Comparison of ENCODE assay signal across 8 mouse cellular contexts in the genomic region with DNA sequence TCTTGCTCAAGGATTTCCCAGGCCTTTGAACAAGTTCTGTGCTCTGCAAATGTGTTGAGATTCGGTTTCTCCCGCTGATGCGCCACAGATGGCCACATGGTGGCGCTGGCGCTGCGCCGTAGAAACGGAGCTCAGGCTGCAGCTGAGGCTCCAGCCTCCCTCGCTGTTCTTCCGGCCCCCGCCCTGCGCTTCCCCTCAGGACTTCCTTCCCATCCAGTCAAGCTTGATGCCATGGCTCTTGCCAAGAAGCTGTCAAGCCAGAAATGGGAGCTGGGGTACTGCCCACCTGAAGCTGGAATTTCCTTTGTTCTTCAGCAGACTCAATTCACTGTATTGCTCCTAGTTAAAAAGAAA.
A peak's percentile ranks its signal among the peaks of the same experiment; 100 is the strongest.
DNase-seq lines count a peak whose midpoint lies in the region; ATAC-seq and TF ChIP-seq lines count a peak whose summit lies in the region.

No protein-coding gene starts in this region.

- H3K79me2 ChIP-seq in liver, adult 2 months (ENCODE audit: control insufficient read depth, insufficient read depth, low read length) = no peaks in the 10 kb centered on the region

- H3K9ac ChIP-seq in heart, embryonic 13.5 days = no peak overlapping the region
- H3K9ac ChIP-seq in kidney, postnatal 0 days (ENCODE audit: low read depth, low read length) = no peak overlapping the region
- no peak overlapping the region for H3K9ac ChIP-seq in liver, adult 2 months (ENCODE audit: low read depth, low read length)
- H3K9ac ChIP-seq in neural tube, embryonic 11.5 days (ENCODE audit: low read length) = no peak overlapping the region

- no peaks in the 10 kb centered on the region for H3K36me3 ChIP-seq in heart, embryonic 13.5 days
- H3K36me3 ChIP-seq in kidney, postnatal 0 days (ENCODE audit: insufficient read depth, low read length) = no peaks in the 10 kb centered on the region
- no peaks in the 10 kb centered on the region for H3K36me3 ChIP-seq in liver, adult 2 months (ENCODE audit: control insufficient read depth, insufficient read depth, low read length)
- no peaks in the 10 kb centered on the region for H3K36me3 ChIP-seq in neural tube, embryonic 11.5 days (ENCODE audit: control insufficient read depth, insufficient read depth, low read length)
- no peaks in the 10 kb centered on the region for H3K36me3 ChIP-seq in testis, adult 2 months (ENCODE audit: control insufficient read depth, insufficient read depth, low read length)

- H3K27ac ChIP-seq in heart, embryonic 13.5 days (replicated peaks) = no peak overlapping the region
- peak overlapping the region; percentile 47; the same call in 1 of the 2 replicates for H3K27ac ChIP-seq in kidney, postnatal 0 days
- H3K27ac ChIP-seq in liver, adult 2 months (replicated peaks; ENCODE audit: insufficient read depth, low read depth, low read length) = no peak overlapping the region
- H3K27ac ChIP-seq in neural tube, embryonic 11.5 days (ENCODE audit: low read depth, low read length) = no peak overlapping the region
- no peak overlapping the region for H3K27ac ChIP-seq in testis, adult 2 months (ENCODE audit: control insufficient read depth, insufficient read depth, low read depth, low read length)

- H3K27me3 ChIP-seq in heart, embryonic 13.5 days (replicated peaks) = no peaks in the 10 kb centered on the region
- no peaks in the 10 kb centered on the region for H3K27me3 ChIP-seq in kidney, postnatal 0 days (ENCODE audit: insufficient read depth, low read length)
- H3K27me3 ChIP-seq in liver, adult 2 months (ENCODE audit: control insufficient read depth, insufficient read depth, low read length) = no peaks in the 10 kb centered on the region
- H3K27me3 ChIP-seq in neural tube, embryonic 11.5 days (ENCODE audit: control insufficient read depth, insufficient read depth, low read length) = no peaks in the 10 kb centered on the region
- no peaks in the 10 kb centered on the region for H3K27me3 ChIP-seq in testis, adult 2 months (ENCODE audit: control insufficient read depth, insufficient read depth, low read length)

- ATAC-seq in heart, embryonic 13.5 days (ENCODE audit: extremely low read depth, insufficient number of reproducible peaks, low FRiP score, low TSS enrichment) = peak; percentile 31
- peak; percentile 93 for ATAC-seq in kidney, postnatal 0 days (replicated peaks; ENCODE audit: low FRiP score, low read depth)
- peak; percentile 90 for ATAC-seq in neural tube, embryonic 11.5 days (ENCODE audit: insufficient read depth, low FRiP score, low TSS enrichment)

- peak; percentile 81 for DNase-seq in 3134 (ENCODE audit: extremely low read depth, insufficient read length, low spot score)
- DNase-seq in brain, embryonic 14.5 days (ENCODE audit: low read depth) = peak; percentile 97
- DNase-seq in fibroblast of lung, adult 2 months (ENCODE audit: low read depth) = peak; percentile 44
- peak; percentile 94 for DNase-seq in kidney, postnatal 0 days (ENCODE audit: low spot score)
- DNase-seq in liver, adult 2 months (ENCODE audit: extremely low read depth, low read depth, low spot score) = peak; percentile 31
- peak; percentile 90 for DNase-seq in neural tube, embryonic 11.5 days (ENCODE audit: low spot score)

- H3K4me2 ChIP-seq in heart, embryonic 13.5 days = peak overlapping the region; percentile 40
- no peak overlapping the region for H3K4me2 ChIP-seq in kidney, postnatal 0 days (ENCODE audit: low read length)
- no peak overlapping the region for H3K4me2 ChIP-seq in neural tube, embryonic 11.5 days (ENCODE audit: low read depth)

- H3K4me1 ChIP-seq in heart, embryonic 13.5 days = no peaks in the 10 kb centered on the region
- 0 out of 2 replicates have a peak, but pooled peaks cover 3% of the 10 kb centered on the region for H3K4me1 ChIP-seq in kidney, postnatal 0 days (replicated peaks; ENCODE audit: insufficient read depth, low read length)
- peaks cover 2% of the 10 kb centered on the region; the same call in 1 of the 2 replicates for H3K4me1 ChIP-seq in liver, adult 2 months (ENCODE audit: control insufficient read depth, insufficient read depth, low read length)
- no peaks in the 10 kb centered on the region for H3K4me1 ChIP-seq in neural tube, embryonic 11.5 days (ENCODE audit: control insufficient read depth, insufficient read depth, low read length)
- no peaks in the 10 kb centered on the region for H3K4me1 ChIP-seq in testis, adult 2 months (ENCODE audit: control insufficient read depth, insufficient read depth, low read length)

- peak; percentile 99 for TF ChIP-seq CTCF in brain, embryonic 14.5 days (IDR thresholded peaks at IDR 0.05; ENCODE audit: borderline replicate concordance, extremely low read depth, insufficient read depth, insufficient read length)
- TF ChIP-seq CTCF in kidney, postnatal 0 days (IDR thresholded peaks at IDR 0.05; ENCODE audit: low read depth) = peak; percentile 99
- peak; percentile 99 for TF ChIP-seq CTCF in liver, adult 2 months (IDR thresholded peaks at IDR 0.05; ENCODE audit: low read depth, low read length)
- peak; percentile 99 for TF ChIP-seq CTCF in testis, adult 2 months (IDR thresholded peaks at IDR 0.05; ENCODE audit: control insufficient read depth, insufficient read depth, insufficient replicate concordance, low read depth, low read length)

- no peak for TF ChIP-seq POLR2A in brain, embryonic 14.5 days (IDR thresholded peaks at IDR 0.05; ENCODE audit: borderline replicate concordance, extremely low read depth, insufficient read depth, insufficient read length, poor library complexity, severe bottlenecking)
- TF ChIP-seq POLR2A in liver, adult 2 months (IDR thresholded peaks at IDR 0.05; ENCODE audit: extremely low read depth, insufficient read depth, low read length) = no peak
- no peak for TF ChIP-seq POLR2A in testis, adult 2 months (IDR thresholded peaks at IDR 0.05; ENCODE audit: control insufficient read depth, low read depth, low read length)

- no peak overlapping the region for H3K4me3 ChIP-seq in heart, embryonic 13.5 days
- no peak overlapping the region for H3K4me3 ChIP-seq in kidney, postnatal 0 days (replicated peaks; ENCODE audit: low read depth, low read length)
- H3K4me3 ChIP-seq in liver, adult 2 months (ENCODE audit: insufficient read depth, low read depth, low read length) = no peak overlapping the region
- H3K4me3 ChIP-seq in neural tube, embryonic 11.5 days (ENCODE audit: low read depth, low read length) = no peak overlapping the region
- H3K4me3 ChIP-seq in testis, adult 2 months (ENCODE audit: control insufficient read depth, low read depth, low read length) = no peak overlapping the region

- under 1% methylated on average over 12 of the region's 12 CpGs for WGBS in heart, embryonic 13.5 days
- 0% methylated on average over 12 of the region's 12 CpGs for WGBS in kidney, postnatal 0 days
- WGBS in liver, adult 2 months = 1% methylated on average over 12 of the region's 12 CpGs
- 1% methylated on average over 12 of the region's 12 CpGs for WGBS in neural tube, embryonic 11.5 days

- H3K9me3 ChIP-seq in heart, embryonic 13.5 days = no peaks in the 10 kb centered on the region
- H3K9me3 ChIP-seq in kidney, postnatal 0 days (replicated peaks; ENCODE audit: low read length) = no peaks in the 10 kb centered on the region
- H3K9me3 ChIP-seq in neural tube, embryonic 11.5 days (ENCODE audit: control insufficient read depth, low read length) = no peaks in the 10 kb centered on the region

Comparison
In these comparisons a context has a peak if more than half of its experiments do, and no peak if none do; other contexts are left out.
1. DNase-seq: peak in every context shown above with its lines; median percentile 97 in brain, embryonic 14.5 days; 94 in kidney, postnatal 0 days; 90 in neural tube, embryonic 11.5 days; 81 in 3134; 44 in fibroblast of lung, adult 2 months; 31 in liver, adult 2 months.
2. ATAC-seq: peak in every context shown above with its lines; median percentile 93 in kidney, postnatal 0 days; 90 in neural tube, embryonic 11.5 days; 31 in heart, embryonic 13.5 days.